In the genomic region with DNA sequence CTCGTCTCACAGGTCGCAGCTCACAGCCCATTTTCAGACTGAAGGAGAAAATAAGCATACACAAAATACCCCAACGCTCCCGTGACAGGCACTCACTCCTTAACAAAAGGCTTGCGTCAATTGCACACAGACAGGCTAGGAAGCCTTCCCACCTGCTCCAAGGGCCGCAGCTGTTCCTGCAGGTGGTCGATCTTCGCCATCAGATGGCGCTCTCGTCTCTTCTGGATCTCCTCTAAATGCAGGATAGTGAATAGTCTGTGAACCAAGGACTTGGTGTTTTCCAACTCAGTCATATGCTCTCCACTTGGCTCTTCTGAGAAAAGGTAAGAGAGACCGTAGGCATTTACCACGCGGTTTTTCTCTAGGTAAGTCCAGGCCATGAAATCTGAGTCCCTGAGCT, we compare ENCODE assay signal across 8 mouse cellular contexts. TPM values are rescaled to one million over a fixed set of nuclear protein-coding genes. Genes with fewer than 3 reads are reported as not detected.
DNase-seq lines count a peak whose midpoint lies in the region; ATAC-seq and TF ChIP-seq lines count a peak whose summit lies in the region.

No protein-coding gene starts in this region.

- H3K4me1 ChIP-seq in forebrain, postnatal 0 days (ENCODE audit: insufficient read depth) = no peaks in the 10 kb centered on the region

- peak; percentile 77 for TF ChIP-seq CTCF in forebrain, postnatal 0 days (IDR thresholded peaks at IDR 0.05; ENCODE audit: low read depth)

- no peaks in the 10 kb centered on the region for H3K9me3 ChIP-seq in forebrain, postnatal 0 days (ENCODE audit: low read length)

- no peak overlapping the region for H3K9ac ChIP-seq in forebrain, postnatal 0 days

- H3K36me3 ChIP-seq in forebrain, postnatal 0 days (ENCODE audit: insufficient read depth) = no peaks in the 10 kb centered on the region

- peak; percentile 63 for DNase-seq in gastrocnemius, adult 18-20 months (ENCODE audit: low spot score)
- no peak for DNase-seq in gastrocnemius, postnatal 25 days
- peak; percentile 42 to 55 for DNase-seq in cerebellum, adult 18-20 months
- peak; percentile 80 for DNase-seq in forebrain, postnatal 0 days
- DNase-seq in induced T-regulatory cell, adult 2 months (ENCODE audit: low read depth) = peak; percentile 67
- peak; percentile 67 for DNase-seq in left cerebral cortex, adult 11 months (ENCODE audit: low spot score)
- peak; percentile 74 for DNase-seq in right cerebral cortex, postnatal 14 days

- no peak overlapping the region for H3K27ac ChIP-seq in forebrain, postnatal 0 days (ENCODE audit: low read depth, low read length)

- no peak overlapping the region for H3K4me2 ChIP-seq in forebrain, postnatal 0 days (ENCODE audit: low read depth)

- no peaks in the 10 kb centered on the region for H3K27me3 ChIP-seq in forebrain, postnatal 0 days (ENCODE audit: insufficient read depth, low read length)

- peak; percentile 91 for ATAC-seq in forebrain, postnatal 0 days
- ATAC-seq in megakaryocyte-erythroid progenitor cell, adult 5-6 weeks (replicated peaks; ENCODE audit: low FRiP score, low TSS enrichment, poor library complexity, severe bottlenecking) = peak; percentile 86

- H3K4me3 ChIP-seq in forebrain, postnatal 0 days (ENCODE audit: low read depth, low read length) = no peak overlapping the region

- 13% methylated on average over 13 of the region's 13 CpGs for WGBS in forebrain, postnatal 0 days

RNA-seq across cellular contexts. Expression of a gene that starts 17.2 kb away (rescaled TPM):
- 1 to 10 TPM; 1.8 to 2.8 TPM for total RNA-seq in gastrocnemius, adult 18-20 months (2021)
- 1 to 10 TPM; 3.2 to 3.6 TPM for total RNA-seq in gastrocnemius, postnatal 25 days (2021)
- 4.6 and 8.1 TPM in 2 replicates for total RNA-seq in forebrain, postnatal 0 days (2014; rRNA removed)
- 17.6 and 19.7 TPM in 2 replicates for polyA plus RNA-seq in forebrain, postnatal 0 days (2015; fragmentation: Nextera tagmentation; extraction: Ambion mirVana)
- total RNA-seq in megakaryocyte-erythroid progenitor cell, adult 5-6 weeks (2014; fragmentation: Nextera tagmentation) = 35.0 and 40.7 TPM in 2 replicates
- total RNA-seq in megakaryocyte-erythroid progenitor cell, adult 5-6 weeks (2017) = 12.5 and 23.8 TPM in 2 replicates

RNA-seq across cellular contexts. Expression of a gene that starts 40.0 kb away (rescaled TPM):
- 100 to 1,000 TPM in 1 of 2 experiments, 10 to 100 TPM in 1; 89.5 to 116 TPM for total RNA-seq in gastrocnemius, adult 18-20 months (2021)
- total RNA-seq in gastrocnemius, postnatal 25 days (2021) = 10 to 100 TPM; 58.3 to 84.7 TPM
- 28.4 and 28.7 TPM in 2 replicates for total RNA-seq in forebrain, postnatal 0 days (2014; rRNA removed)
- polyA plus RNA-seq in forebrain, postnatal 0 days (2015; fragmentation: Nextera tagmentation; extraction: Ambion mirVana) = 51.7 and 55.3 TPM in 2 replicates
- 110 and 118 TPM in 2 replicates for total RNA-seq in megakaryocyte-erythroid progenitor cell, adult 5-6 weeks (2014; fragmentation: Nextera tagmentation)
- total RNA-seq in megakaryocyte-erythroid progenitor cell, adult 5-6 weeks (2017) = 109 and 147 TPM in 2 replicates

RNA-seq across cellular contexts. Expression of a gene that starts 51.6 kb away (rescaled TPM):
- 1 to 10 TPM; 1.2 to 1.3 TPM for total RNA-seq in gastrocnemius, adult 18-20 months (2021)
- 1 to 10 TPM; 1.0 to 1.4 TPM for total RNA-seq in gastrocnemius, postnatal 25 days (2021)
- 6.9 and 8.5 TPM in 2 replicates for total RNA-seq in forebrain, postnatal 0 days (2014; rRNA removed)
- 10.3 and 10.9 TPM in 2 replicates for polyA plus RNA-seq in forebrain, postnatal 0 days (2015; fragmentation: Nextera tagmentation; extraction: Ambion mirVana)
- not detected in 2 replicates for total RNA-seq in megakaryocyte-erythroid progenitor cell, adult 5-6 weeks (2014; fragmentation: Nextera tagmentation)
- 0.84 TPM in 1 of 2 replicates, not detected in the other for total RNA-seq in megakaryocyte-erythroid progenitor cell, adult 5-6 weeks (2017)
